Mouse (Mus musculus): ENCODE data around the gene Fbxo34. TPM values are rescaled to one million over a fixed set of nuclear protein-coding genes. Genes with fewer than 3 reads are reported as not detected.

Fbxo34 gene
- polyA plus RNA-seq, 1 experiment from 2014 or later, result 24.8 TPM

DNA sequence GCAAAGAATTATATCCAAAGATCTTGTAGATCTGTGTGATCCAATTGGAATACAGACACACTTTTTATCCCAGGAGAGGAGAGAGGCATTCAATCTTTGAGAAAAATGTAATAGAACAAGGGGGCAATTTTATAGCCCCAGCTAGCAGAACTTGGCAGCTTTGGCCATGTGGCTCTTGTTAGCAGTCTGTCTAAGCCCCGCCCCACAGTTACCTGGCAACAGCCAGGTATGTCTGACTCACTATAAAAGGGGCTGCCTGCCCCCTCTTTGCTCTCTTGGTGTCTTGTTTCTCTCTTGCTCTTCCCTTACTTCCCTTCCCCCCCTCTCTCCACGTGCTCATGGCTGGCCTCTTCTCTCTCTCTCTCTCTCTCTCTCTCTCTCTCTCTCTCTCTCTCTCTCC, 28.6 kb upstream of the Fbxo34 start:
- no peak for ATAC-seq (replicated peaks; ENCODE audit: insufficient number of reproducible peaks, low FRiP score, low TSS enrichment)
- no peaks in the 10 kb centered on the region for H3K36me3 ChIP-seq (ENCODE audit: control insufficient read depth, insufficient read depth, low read length)

DNA sequence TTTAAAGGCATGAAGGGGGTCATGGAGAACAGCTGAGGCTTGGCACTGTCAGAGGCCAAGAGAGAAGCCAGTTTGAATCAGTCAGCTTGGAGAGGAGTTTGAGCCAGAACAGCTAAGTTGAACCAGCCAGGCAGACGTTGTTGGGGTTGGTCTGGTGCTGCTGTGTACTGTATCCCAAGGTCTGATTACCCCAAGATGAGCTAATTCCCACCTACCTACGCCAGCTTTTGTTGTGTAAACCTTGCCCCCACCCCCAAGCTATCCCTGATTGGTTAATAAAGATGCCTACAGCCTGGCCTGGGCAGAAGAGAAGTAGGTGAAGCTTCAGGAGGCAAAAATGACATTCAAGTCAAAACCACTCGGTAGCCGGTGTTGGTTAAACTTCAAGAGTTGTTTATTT, 27.8 kb upstream of the Fbxo34 start:
- no peaks in the 10 kb centered on the region for H3K36me3 ChIP-seq (ENCODE audit: control insufficient read depth, insufficient read depth, low read length)
- no peak for ATAC-seq (replicated peaks; ENCODE audit: insufficient number of reproducible peaks, low FRiP score, low TSS enrichment)
- WGBS (ENCODE audit: insufficient replicate concordance), result 58% methylated on average over 4 of the region's 4 CpGs

More for the DNA sequence above, 28.6 kb upstream of the Fbxo34 start:
- no peak overlapping the region for H3K4me2 ChIP-seq
- no peaks in the 10 kb centered on the region for H3K9me3 ChIP-seq (replicated peaks; ENCODE audit: control insufficient read depth, low read length)
- H3K9ac ChIP-seq (ENCODE audit: low read depth, low read length), result no peak overlapping the region
- 29% methylated on average over 2 of the region's 2 CpGs for WGBS (ENCODE audit: insufficient replicate concordance)
- H3K4me3 ChIP-seq (ENCODE audit: low read depth, low read length), result no peak overlapping the region
- no peaks in the 10 kb centered on the region for H3K27me3 ChIP-seq (ENCODE audit: control insufficient read depth, insufficient read depth, low read length)
- no peak overlapping the region for H3K27ac ChIP-seq (ENCODE audit: low read depth, low read length)
- peaks cover 10% of the 10 kb centered on the region for H3K4me1 ChIP-seq (ENCODE audit: control insufficient read depth, insufficient read depth, low read length)

DNA sequence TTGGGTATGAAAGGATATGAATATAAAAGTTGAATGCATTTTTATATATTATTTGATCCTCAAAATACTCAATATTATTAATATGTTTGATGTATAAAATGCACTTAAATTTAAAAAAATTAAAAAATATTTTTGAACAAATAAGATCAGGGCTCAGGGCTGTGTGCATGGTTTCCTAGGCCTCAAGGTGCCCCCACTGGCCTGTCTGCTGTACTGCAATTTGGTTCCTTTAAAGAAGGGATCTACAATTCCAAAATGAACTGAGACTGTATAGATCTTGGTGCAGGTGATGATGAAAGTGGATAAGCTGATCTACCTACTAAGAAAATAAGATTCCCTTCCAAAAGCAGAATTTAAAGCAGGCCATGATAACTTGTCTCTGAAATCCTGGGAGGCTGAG, 17.2 kb upstream of the Fbxo34 start:
- H3K27me3 ChIP-seq (ENCODE audit: control insufficient read depth, insufficient read depth, low read length), result no peaks in the 10 kb centered on the region
- no peaks in the 10 kb centered on the region for H3K36me3 ChIP-seq (ENCODE audit: control insufficient read depth, insufficient read depth, low read length)
- no peak overlapping the region for H3K4me2 ChIP-seq
- ATAC-seq (replicated peaks; ENCODE audit: insufficient number of reproducible peaks, low FRiP score, low TSS enrichment), result no peak
- no peaks in the 10 kb centered on the region for H3K4me1 ChIP-seq (ENCODE audit: control insufficient read depth, insufficient read depth, low read length)
- no peak overlapping the region for H3K27ac ChIP-seq (ENCODE audit: low read depth, low read length)
- H3K9ac ChIP-seq (ENCODE audit: low read depth, low read length), result no peak overlapping the region
- no peaks in the 10 kb centered on the region; the same call in 1 of the 2 replicates for H3K9me3 ChIP-seq (replicated peaks; ENCODE audit: control insufficient read depth, low read length)
- H3K4me3 ChIP-seq (ENCODE audit: low read depth, low read length), result no peak overlapping the region

More for the DNA sequence above, 27.8 kb upstream of the Fbxo34 start:
- H3K4me3 ChIP-seq (ENCODE audit: low read depth, low read length), result no peak overlapping the region
- H3K27me3 ChIP-seq (ENCODE audit: control insufficient read depth, insufficient read depth, low read length), result no peaks in the 10 kb centered on the region
- H3K9ac ChIP-seq (ENCODE audit: low read depth, low read length), result no peak overlapping the region
- no peaks in the 10 kb centered on the region for H3K9me3 ChIP-seq (replicated peaks; ENCODE audit: control insufficient read depth, low read length)
- peaks cover 6% of the 10 kb centered on the region for H3K4me1 ChIP-seq (ENCODE audit: control insufficient read depth, insufficient read depth, low read length)
- H3K4me2 ChIP-seq, result no peak overlapping the region
- H3K27ac ChIP-seq (ENCODE audit: low read depth, low read length), result no peak overlapping the region

- ATAC-seq (replicated peaks; ENCODE audit: insufficient number of reproducible peaks, low FRiP score, low TSS enrichment), result no peak
- H3K4me1 ChIP-seq (ENCODE audit: control insufficient read depth, insufficient read depth, low read length), result no peaks in the 10 kb centered on the region
- H3K4me2 ChIP-seq, result no peak overlapping the region
- no peaks in the 10 kb centered on the region; the same call in 1 of the 2 replicates for H3K9me3 ChIP-seq (replicated peaks; ENCODE audit: control insufficient read depth, low read length)
- H3K27me3 ChIP-seq (ENCODE audit: control insufficient read depth, insufficient read depth, low read length), result no peaks in the 10 kb centered on the region
- no peak overlapping the region for H3K27ac ChIP-seq (ENCODE audit: low read depth, low read length)
- 57% methylated on average over 3 of the region's 3 CpGs for WGBS (ENCODE audit: insufficient replicate concordance)
- no peaks in the 10 kb centered on the region for H3K36me3 ChIP-seq (ENCODE audit: control insufficient read depth, insufficient read depth, low read length)
- H3K4me3 ChIP-seq (ENCODE audit: low read depth, low read length), result no peak overlapping the region
- no peak overlapping the region for H3K9ac ChIP-seq (ENCODE audit: low read depth, low read length)
These were observed 11.3 kb upstream of the Fbxo34 start for GRCm38 (mm10) chr14:47438947-47439346.

DNA sequence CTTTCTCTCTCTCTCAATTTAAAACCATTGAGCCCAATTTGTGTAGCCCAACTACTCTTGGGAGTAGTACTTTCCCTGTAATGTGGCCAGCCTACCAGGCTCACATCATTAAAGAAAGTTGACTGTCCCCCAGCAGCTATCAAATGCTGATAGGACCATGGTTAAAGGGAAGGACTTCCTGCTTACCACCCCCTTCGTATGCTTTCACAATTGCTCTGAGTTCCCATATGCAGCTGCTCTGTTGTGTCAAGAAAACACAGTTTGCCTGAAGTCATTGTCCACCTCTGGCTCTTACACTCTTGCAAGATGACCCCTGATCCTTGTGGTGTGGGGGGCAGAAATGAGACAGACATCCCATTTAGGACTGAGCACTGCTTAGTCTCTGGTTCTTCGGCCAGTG, 5.3 kb upstream of the Fbxo34 start:
- no peak for ATAC-seq (replicated peaks; ENCODE audit: insufficient number of reproducible peaks, low FRiP score, low TSS enrichment)
- H3K4me2 ChIP-seq, result no peak overlapping the region; the same call in 1 of the 2 replicates

DNA sequence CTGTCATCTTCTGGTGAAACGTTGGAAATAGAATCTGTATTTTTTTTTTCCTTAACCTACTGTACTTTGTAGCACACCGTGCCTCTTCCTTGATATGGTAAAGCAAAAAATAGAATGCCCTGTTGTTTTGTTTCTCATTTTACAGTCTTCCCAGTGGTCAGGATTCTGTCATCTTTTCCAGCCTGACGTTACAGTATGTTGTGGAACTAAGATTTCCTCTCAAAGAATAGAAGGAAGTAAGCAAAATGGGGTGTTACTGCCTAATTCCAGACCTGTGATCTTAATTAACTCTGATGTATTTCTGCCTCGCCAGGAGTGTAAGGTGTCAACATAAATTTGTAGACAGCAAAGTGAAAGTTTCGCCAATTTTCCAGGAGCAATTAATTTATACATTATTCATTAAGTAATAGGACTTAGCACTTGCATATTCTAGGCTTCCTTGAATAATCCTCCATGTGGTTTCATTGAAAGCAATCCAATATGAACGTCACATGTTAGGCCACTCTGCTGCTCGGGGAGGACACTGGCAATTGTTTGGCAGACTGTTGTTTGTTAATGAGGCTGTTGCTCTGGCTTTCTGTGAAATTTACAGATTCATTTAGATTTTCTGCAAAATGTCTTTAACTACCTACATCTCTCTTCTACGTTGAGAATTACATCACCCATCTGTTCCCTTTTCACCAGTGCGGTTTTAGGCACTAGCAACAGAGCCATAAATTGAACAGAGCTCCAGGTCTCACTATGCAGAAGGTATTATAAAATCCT, 4.7 kb upstream of the Fbxo34 start:
- Histone ChIP-seq H3K4me3 (ENCODE audit: low read depth, low read length) (no peak overlapping the region), H3K4me2 (no peak overlapping the region; the same call in 1 of the 2 replicates), H3K4me1 (ENCODE audit: control insufficient read depth, insufficient read depth, low read length) (no peaks in the 10 kb centered on the region), H3K27me3 (ENCODE audit: control insufficient read depth, insufficient read depth, low read length) (no peaks in the 10 kb centered on the region), H3K36me3 (ENCODE audit: control insufficient read depth, insufficient read depth, low read length) (no peaks in the 10 kb centered on the region), H3K9ac (ENCODE audit: low read depth, low read length) (no peak overlapping the region), H3K9me3 (replicated peaks; ENCODE audit: control insufficient read depth, low read length) (no peaks in the 10 kb centered on the region), H3K27ac (ENCODE audit: low read depth, low read length) (no peak overlapping the region)
- 59% methylated on average over 9 of the region's 9 CpGs for WGBS (ENCODE audit: insufficient replicate concordance)
- no peak for ATAC-seq (replicated peaks; ENCODE audit: insufficient number of reproducible peaks, low FRiP score, low TSS enrichment)

More for the DNA sequence above, 5.3 kb upstream of the Fbxo34 start:
- H3K36me3 ChIP-seq (ENCODE audit: control insufficient read depth, insufficient read depth, low read length), result no peaks in the 10 kb centered on the region
- H3K4me3 ChIP-seq (ENCODE audit: low read depth, low read length), result no peak overlapping the region
- H3K9ac ChIP-seq (ENCODE audit: low read depth, low read length), result no peak overlapping the region
- no peaks in the 10 kb centered on the region for H3K4me1 ChIP-seq (ENCODE audit: control insufficient read depth, insufficient read depth, low read length)
- no peaks in the 10 kb centered on the region for H3K27me3 ChIP-seq (ENCODE audit: control insufficient read depth, insufficient read depth, low read length)
- no peaks in the 10 kb centered on the region for H3K9me3 ChIP-seq (replicated peaks; ENCODE audit: control insufficient read depth, low read length)
- WGBS (ENCODE audit: insufficient replicate concordance), result 55% methylated on average over 2 of the region's 2 CpGs
- no peak overlapping the region; the same call in 1 of the 2 replicates for H3K27ac ChIP-seq (ENCODE audit: low read depth, low read length)

DNA sequence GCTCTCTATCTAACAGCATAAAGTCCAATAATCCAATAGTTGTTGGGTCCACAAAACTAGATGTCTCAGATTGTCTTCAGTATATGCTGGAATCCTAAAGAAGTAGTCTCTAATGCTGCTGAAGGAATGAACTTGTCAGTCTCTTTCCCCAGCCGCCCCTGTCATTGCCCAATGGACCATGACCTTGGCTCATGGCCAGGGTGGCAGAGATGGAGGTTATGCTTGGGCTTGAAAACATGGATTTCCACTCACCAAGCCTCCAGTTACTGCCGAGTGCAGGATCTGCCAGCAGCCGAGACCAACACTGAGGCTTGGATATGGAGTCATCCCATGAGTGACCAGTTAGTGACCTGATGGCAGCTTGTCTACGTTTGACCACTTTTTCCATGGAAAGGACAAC, 9.3 kb downstream of the Fbxo34 start:
- ATAC-seq (replicated peaks; ENCODE audit: insufficient number of reproducible peaks, low FRiP score, low TSS enrichment), result no peak
- no peak overlapping the region for H3K9ac ChIP-seq (ENCODE audit: low read depth, low read length)
- H3K27me3 ChIP-seq (ENCODE audit: control insufficient read depth, insufficient read depth, low read length), result no peaks in the 10 kb centered on the region
- no peak overlapping the region for H3K4me3 ChIP-seq (ENCODE audit: low read depth, low read length)
- H3K4me1 ChIP-seq (ENCODE audit: control insufficient read depth, insufficient read depth, low read length), result no peaks in the 10 kb centered on the region
- 73% methylated on average over 4 of the region's 4 CpGs for WGBS (ENCODE audit: insufficient replicate concordance)
- H3K4me2 ChIP-seq, result no peak overlapping the region
- no peaks in the 10 kb centered on the region for H3K9me3 ChIP-seq (replicated peaks; ENCODE audit: control insufficient read depth, low read length)
- H3K27ac ChIP-seq (ENCODE audit: low read depth, low read length), result no peak overlapping the region
- H3K36me3 ChIP-seq (ENCODE audit: control insufficient read depth, insufficient read depth, low read length), result no peaks in the 10 kb centered on the region

DNA sequence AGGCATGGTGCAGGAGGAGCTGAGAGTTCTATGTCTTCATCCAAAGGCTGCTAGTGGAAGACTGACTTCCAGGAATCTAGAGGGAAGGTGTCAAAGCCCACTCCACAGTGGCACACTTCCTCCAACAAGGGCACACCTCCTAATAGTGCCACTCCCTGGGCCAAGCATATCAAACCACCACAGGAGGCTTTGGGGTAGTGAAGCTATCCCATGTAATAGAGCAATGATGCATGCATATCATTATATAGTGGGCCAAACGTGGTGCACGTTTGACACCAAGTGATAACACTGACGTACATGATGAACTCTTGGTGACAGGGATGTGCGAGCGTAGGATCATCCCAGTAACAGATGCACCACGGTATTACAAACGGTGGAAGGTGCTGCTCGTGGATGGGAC, 11.8 kb downstream of the Fbxo34 start:
- Histone ChIP-seq H3K4me2 (no peak overlapping the region), H3K27ac (ENCODE audit: low read depth, low read length) (no peak overlapping the region), H3K9me3 (replicated peaks; ENCODE audit: control insufficient read depth, low read length) (no peaks in the 10 kb centered on the region), H3K4me1 (ENCODE audit: control insufficient read depth, insufficient read depth, low read length) (no peaks in the 10 kb centered on the region), H3K27me3 (ENCODE audit: control insufficient read depth, insufficient read depth, low read length) (no peaks in the 10 kb centered on the region), H3K9ac (ENCODE audit: low read depth, low read length) (no peak overlapping the region), H3K36me3 (ENCODE audit: control insufficient read depth, insufficient read depth, low read length) (no peaks in the 10 kb centered on the region), H3K4me3 (ENCODE audit: low read depth, low read length) (no peak overlapping the region)
- 74% methylated on average over 8 of the region's 8 CpGs for WGBS (ENCODE audit: insufficient replicate concordance)
- ATAC-seq (replicated peaks; ENCODE audit: insufficient number of reproducible peaks, low FRiP score, low TSS enrichment), result no peak

- WGBS (ENCODE audit: insufficient replicate concordance), result 79% methylated on average over 4 of the region's 4 CpGs
- ATAC-seq (replicated peaks; ENCODE audit: insufficient number of reproducible peaks, low FRiP score, low TSS enrichment), result no peak
- no peaks in the 10 kb centered on the region for H3K4me1 ChIP-seq (ENCODE audit: control insufficient read depth, insufficient read depth, low read length)
These were observed 12.2 kb downstream of the Fbxo34 start for GRCm38 (mm10) chr14:47462453-47462852.

More at GRCm38 (mm10) chr14:47462453-47462852, 12.2 kb downstream of the Fbxo34 start:
- Histone ChIP-seq H3K4me2 (no peak overlapping the region), H3K9ac (ENCODE audit: low read depth, low read length) (no peak overlapping the region), H3K4me3 (ENCODE audit: low read depth, low read length) (no peak overlapping the region), H3K9me3 (replicated peaks; ENCODE audit: control insufficient read depth, low read length) (no peaks in the 10 kb centered on the region), H3K27ac (ENCODE audit: low read depth, low read length) (no peak overlapping the region), H3K36me3 (ENCODE audit: control insufficient read depth, insufficient read depth, low read length) (no peaks in the 10 kb centered on the region), H3K27me3 (ENCODE audit: control insufficient read depth, insufficient read depth, low read length) (no peaks in the 10 kb centered on the region)
